Mouse (Mus musculus) adrenal gland, postnatal 0 days (tissue): Measurements from ENCODE around the gene Cldn6. TPM values are rescaled to one million over a fixed set of nuclear protein-coding genes. Genes with fewer than 3 reads are reported as not detected.

ENCODE experiments used
- polyA plus RNA-seq: library from polyadenylated mRNA; unstranded; fragments of >200 nt; fragmentation: Nextera tagmentation; extraction: Ambion mirVana; gene quantifications from 2 replicates; pipeline ENCODE4 v1.2.1, GENCODE M21; 2015

The Cldn6 gene
- 0.36 and 3.4 TPM in 2 replicates for polyA plus RNA-seq

GRCm38 (mm10) chr17:23679127-23679835 lies at the start of gene Cldn6:
Gene Cldn6 (plus strand): TSS chr17:23679249.

GRCm38 (mm10) chr17:23644613-23645495 lies 34.2 kb upstream of the Cldn6 start, which contains the start of gene Mmp25:
Gene Mmp25 (minus strand): TSS chr17:23645277.

GRCm38 (mm10) chr17:23660117-23660875 lies 18.8 kb upstream of the Cldn6 start, which contains the start of gene Bicdl2:
Gene Bicdl2 (plus strand): TSS chr17:23660506.

GRCm38 (mm10) chr17:23673424-23674073 lies 5.5 kb upstream of the Cldn6 start, which contains the start of the genes Hcfc1r1 and Thoc6:
Gene Hcfc1r1 (plus strand): TSS chr17:23673596.
Gene Thoc6 (minus strand): TSS chr17:23673882.

GRCm38 (mm10) chr17:23677236-23677679 lies 1.8 kb upstream of the Cldn6 start, which contains the start of gene Tnfrsf12a:
Gene Tnfrsf12a (minus strand): TSS chr17:23677468.

GRCm38 (mm10) chr17:23683856-23684672 lies 5.0 kb downstream of the Cldn6 start, which contains the start of gene Cldn9:
Gene Cldn9 (minus strand): TSS chr17:23684026.

GRCm38 (mm10) chr17:23722376-23723125 lies 43.5 kb downstream of the Cldn6 start, which contains the start of gene 1520401A03Rik:
Gene 1520401A03Rik (minus strand): TSS chr17:23722783.

GRCm38 (mm10) chr17:23725999-23726757 lies 47.1 kb downstream of the Cldn6 start, which contains the start of gene Pkmyt1:
Gene Pkmyt1 (plus strand): TSS chr17:23726336.

Other genes with a start within 250 kb of the Cldn6 start
- not detected in 2 replicates for gene Vmn2r117, start 199.6 kb upstream of the Cldn6 start, polyA plus RNA-seq
- gene Zfp213, start 115.0 kb upstream of the Cldn6 start, polyA plus RNA-seq: 13.5 and 13.7 TPM in 2 replicates
- gene Zfp13, start 79.8 kb upstream of the Cldn6 start, polyA plus RNA-seq: 10.3 and 13.2 TPM in 2 replicates
- not detected in 2 replicates for gene Zscan10, start 78.4 kb upstream of the Cldn6 start, polyA plus RNA-seq
- 0.25 and 0.30 TPM in 2 replicates for gene Mmp25, start 34.0 kb upstream of the Cldn6 start, polyA plus RNA-seq
- 0.30 TPM in 1 of 2 replicates, not detected in the other for gene Bicdl2, start 18.7 kb upstream of the Cldn6 start, polyA plus RNA-seq
- gene Hcfc1r1, start 5.7 kb upstream of the Cldn6 start, polyA plus RNA-seq: 122 and 166 TPM in 2 replicates
- 19.0 and 25.0 TPM in 2 replicates for gene Thoc6, start 5.4 kb upstream of the Cldn6 start, polyA plus RNA-seq
- gene Tnfrsf12a, start 1.8 kb upstream of the Cldn6 start, polyA plus RNA-seq: 61.5 and 84.3 TPM in 2 replicates
- gene Cldn9, start 4.8 kb downstream of the Cldn6 start, polyA plus RNA-seq: 1.0 and 3.0 TPM in 2 replicates
- 1.2 and 3.5 TPM in 2 replicates for gene 1520401A03Rik, start 43.5 kb downstream of the Cldn6 start, polyA plus RNA-seq
- 12.8 and 16.6 TPM in 2 replicates for gene Pkmyt1, start 47.1 kb downstream of the Cldn6 start, polyA plus RNA-seq
- gene Paqr4, start 61.6 kb downstream of the Cldn6 start, polyA plus RNA-seq: 17.0 and 21.6 TPM in 2 replicates
- gene Kremen2, start 66.6 kb downstream of the Cldn6 start, polyA plus RNA-seq: 0.19 and 0.54 TPM in 2 replicates
- 51.5 and 54.6 TPM in 2 replicates for gene Flywch1, start 92.4 kb downstream of the Cldn6 start, polyA plus RNA-seq
- 28.8 and 51.4 TPM in 2 replicates for gene Flywch2, start 106.8 kb downstream of the Cldn6 start, polyA plus RNA-seq
- 291 and 447 TPM in 2 replicates for gene Srrm2, start 111.3 kb downstream of the Cldn6 start, polyA plus RNA-seq
- gene Elob, start 149.9 kb downstream of the Cldn6 start, polyA plus RNA-seq: 1,156 and 1,274 TPM in 2 replicates
- gene Prss33, start 156.8 kb downstream of the Cldn6 start, polyA plus RNA-seq: not detected in 2 replicates
- not detected in 2 replicates for gene Prss32, start 164.6 kb downstream of the Cldn6 start, polyA plus RNA-seq
- gene Prss41, start 164.9 kb downstream of the Cldn6 start, polyA plus RNA-seq: 0.52 and 0.57 TPM in 2 replicates
- gene Prss21, start 188.8 kb downstream of the Cldn6 start, polyA plus RNA-seq: not detected in 2 replicates
- gene Dcpp1, start 201.6 kb downstream of the Cldn6 start, polyA plus RNA-seq: not detected in 2 replicates
- not detected in 2 replicates for gene Dcpp2, start 201.6 kb downstream of the Cldn6 start, polyA plus RNA-seq
- not detected in 2 replicates for gene Dcpp3, start 238.2 kb downstream of the Cldn6 start, polyA plus RNA-seq